Mouse (Mus musculus) stomach, postnatal 0 days (tissue): Measurements from ENCODE around the gene Sec1.

Experiments used
- CTCF ChIP-seq: IDR thresholded peaks from 2 replicates; pipeline ENCODE4 v1.5.1; 2016; ENCODE audit warnings: antibody characterized with exemption, low read depth, mild to moderate bottlenecking, moderate library complexity
- EP300 ChIP-seq: optimal IDR thresholded peaks from 2 replicates; pipeline ENCODE3; 2016; ENCODE audit warnings: antibody characterized with exemption

- TF ChIP-seq EP300: no peak
- no peak for TF ChIP-seq CTCF
Observed at GRCm38 (mm10) chr7:45704730-45705442, 10.7 kb upstream of the Sec1 start, which contains the start of gene Dbp.
